Mouse (Mus musculus) E14TG2a.4 (cell line): ENCODE data around the gene Cryl1.
A peak's percentile ranks its signal among the peaks of the same experiment; 100 is the strongest.

ENCODE experiments used
- H3K27me3 ChIP-seq: 2 replicates; pipeline ENCODE4 v1.6.1; 2014; ENCODE audit warnings: low read length, control low read depth; ENCODE audit not compliant: insufficient read depth
- H3K36me3 ChIP-seq: 2 replicates; pipeline ENCODE4 v1.6.1; 2014; ENCODE audit warnings: low read length, control low read depth; ENCODE audit not compliant: insufficient read depth
- H3K4me1 ChIP-seq: replicated peaks from 2 replicates; pipeline ENCODE4 v1.6.1; 2014; ENCODE audit warnings: low read depth, low read length, control low read depth
- H3K4me3 ChIP-seq: replicated peaks from 2 replicates; pipeline ENCODE4 v1.5.1; 2014; ENCODE audit warnings: mild to moderate bottlenecking, low read length
- H3K9me3 ChIP-seq: 2 replicates; pipeline ENCODE4 v1.6.1; 2014; ENCODE audit warnings: low read length, control low read depth
- CTCF ChIP-seq: conservative IDR thresholded peaks from 2 replicates; pipeline ENCODE4 v1.5.1; 2014; ENCODE audit warnings: low read length
- NANOG ChIP-seq: IDR thresholded peaks from 2 replicates; pipeline ENCODE4 v1.6.1; 2014; ENCODE audit warnings: borderline replicate concordance, low read length, mixed read lengths
- POU5F1 ChIP-seq: IDR thresholded peaks from 2 replicates; pipeline ENCODE4 v1.6.1; 2014; ENCODE audit warnings: low read length, borderline replicate concordance

The Cryl1 gene

DNA sequence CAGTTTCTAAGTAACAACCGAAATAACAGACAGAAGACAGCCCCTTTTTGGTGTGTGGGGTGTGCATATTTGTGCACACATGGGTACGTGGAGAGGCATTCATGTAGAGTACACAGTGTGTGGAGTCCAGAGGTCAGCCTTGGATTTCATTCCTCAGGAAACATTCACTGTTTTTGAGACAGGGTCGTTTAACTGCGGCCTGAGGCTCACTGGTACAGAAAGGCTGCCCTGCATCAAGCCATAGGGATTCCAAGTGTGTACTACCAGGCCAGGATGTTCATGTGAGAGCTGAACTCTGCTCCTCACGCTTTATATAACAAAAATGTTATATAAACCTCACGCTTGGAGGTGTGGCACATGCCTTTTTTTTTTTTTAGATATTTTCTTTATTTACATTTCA lies 34.5 kb downstream of the Cryl1 start:
- peaks cover 30% of the 10 kb centered on the region for H3K27me3 ChIP-seq
- no peaks in the 10 kb centered on the region for H3K9me3 ChIP-seq
- peaks cover 11% of the 10 kb centered on the region; the same call in 1 of the 2 replicates for H3K4me1 ChIP-seq
- TF ChIP-seq CTCF, result no peak
- no peak for TF ChIP-seq NANOG
- H3K36me3 ChIP-seq, result no peaks in the 10 kb centered on the region
- no peak overlapping the region for H3K4me3 ChIP-seq

DNA sequence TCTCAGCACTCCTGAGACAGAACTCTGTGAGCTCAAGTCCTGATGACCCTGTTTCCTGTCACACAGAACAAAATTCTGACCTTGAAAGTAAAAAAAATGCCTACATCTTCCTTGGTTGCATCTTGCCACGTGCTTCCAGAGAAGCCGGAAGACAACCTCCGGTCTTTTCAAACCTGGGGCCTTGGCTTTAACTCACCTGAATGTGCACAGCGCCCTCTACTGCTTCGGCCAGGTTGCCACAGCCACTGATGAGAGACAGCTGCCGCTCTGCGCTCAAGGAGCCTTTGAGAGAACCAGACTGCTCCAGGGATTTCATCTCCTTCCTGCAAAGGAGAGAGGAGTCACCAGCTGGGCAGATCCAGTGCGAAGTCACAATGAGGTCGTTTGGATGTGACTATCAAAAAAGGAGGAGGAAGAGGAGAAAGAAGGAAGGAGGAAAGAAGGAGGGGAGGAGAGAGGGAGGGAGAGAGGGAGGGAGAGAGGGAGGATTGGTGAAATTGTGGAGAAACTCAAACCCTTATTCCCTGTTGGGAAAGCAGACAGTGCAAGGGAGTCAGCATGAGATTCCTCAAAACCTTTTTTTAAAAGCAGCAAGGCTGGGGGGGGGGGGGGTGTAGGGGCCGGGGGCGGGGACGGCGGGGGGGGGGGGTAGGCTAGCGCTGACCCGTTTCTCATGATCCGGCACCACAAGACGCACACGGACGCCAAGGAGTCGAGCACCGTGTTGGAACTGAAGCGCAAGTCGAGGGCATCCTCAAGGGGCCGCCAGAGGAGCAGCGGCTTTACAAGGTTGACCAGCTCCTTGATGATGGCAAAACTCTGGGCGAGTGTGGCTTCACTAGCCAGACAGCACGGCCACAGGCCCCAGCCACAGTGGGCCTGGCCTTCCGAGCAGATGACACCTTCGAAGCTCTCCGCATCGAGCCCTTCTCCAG lies 35.3 kb downstream of the Cryl1 start:
- Histone ChIP-seq H3K4me1 (peaks cover 11% of the 10 kb centered on the region; the same call in 1 of the 2 replicates), H3K4me3 (no peak overlapping the region), H3K9me3 (no peaks in the 10 kb centered on the region), H3K36me3 (no peaks in the 10 kb centered on the region), H3K27me3 (peaks cover 30% of the 10 kb centered on the region)
- TF ChIP-seq CTCF (peak; percentile 93), NANOG (no peak)

DNA sequence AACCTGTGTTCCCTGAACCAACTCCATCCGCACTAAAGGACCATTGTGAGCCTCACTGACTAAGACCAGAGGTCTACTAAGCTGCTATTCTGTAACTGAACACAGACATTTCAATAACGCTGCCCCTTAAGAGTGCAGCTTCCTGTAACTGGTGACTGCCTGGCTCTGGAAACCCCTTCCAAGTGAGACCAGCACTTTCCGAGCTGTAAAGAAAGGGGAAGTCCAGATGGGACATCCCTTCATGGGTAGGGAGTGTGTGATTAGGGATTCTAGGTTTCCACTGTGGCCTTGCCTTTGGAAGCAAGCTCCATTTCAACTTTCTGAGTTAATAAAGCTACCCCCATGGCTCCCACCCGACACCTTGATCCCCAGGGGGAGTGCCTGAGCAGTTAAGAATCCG lies 41.3 kb downstream of the Cryl1 start:
- Histone ChIP-seq H3K4me1 (no peaks in the 10 kb centered on the region; the same call in 1 of the 2 replicates), H3K36me3 (no peaks in the 10 kb centered on the region), H3K4me3 (no peak overlapping the region), H3K27me3 (peaks cover 12% of the 10 kb centered on the region), H3K9me3 (no peaks in the 10 kb centered on the region)
- TF ChIP-seq NANOG (no peak), POU5F1 (no peak), CTCF (no peak)

DNA sequence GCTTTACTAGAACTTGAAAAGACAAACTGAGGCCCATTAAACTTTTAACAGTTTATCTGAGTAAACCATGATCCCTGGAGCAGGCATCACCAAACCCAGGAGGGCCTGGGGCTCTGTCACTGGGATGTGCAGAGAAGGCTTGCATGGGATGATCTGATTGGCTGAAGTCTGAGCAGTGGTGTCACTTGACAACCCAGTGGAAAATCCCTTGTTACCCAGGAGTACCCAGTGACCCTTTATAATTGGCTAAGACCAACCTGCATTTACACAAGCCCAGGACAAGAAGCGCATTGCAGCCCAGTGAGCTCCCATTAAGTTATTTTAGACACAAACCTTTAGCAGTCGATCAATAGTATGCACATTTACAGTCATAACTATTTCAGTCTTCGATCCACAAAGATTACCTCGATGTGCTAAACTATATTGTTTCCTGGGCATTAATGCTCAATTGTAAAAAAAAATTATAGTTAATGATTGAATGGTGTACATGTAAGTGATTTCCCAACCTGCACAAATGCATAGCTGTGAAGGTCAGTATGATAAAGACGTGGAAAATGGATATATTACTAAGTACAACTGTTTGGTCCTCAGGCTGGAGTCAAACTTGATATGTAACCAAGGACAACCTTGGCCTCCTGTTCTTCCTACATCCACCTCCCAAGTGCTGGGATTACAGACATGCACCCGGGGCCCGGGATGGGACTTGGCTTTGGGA lies 46.7 kb downstream of the Cryl1 start:
- no peaks in the 10 kb centered on the region for H3K9me3 ChIP-seq
- TF ChIP-seq POU5F1 (no peak), NANOG (no peak), CTCF (no peak)
- H3K4me1 ChIP-seq, result no peaks in the 10 kb centered on the region
- H3K4me3 ChIP-seq, result no peak overlapping the region
- no peaks in the 10 kb centered on the region; the same call in 1 of the 2 replicates for H3K27me3 ChIP-seq
- H3K36me3 ChIP-seq, result no peaks in the 10 kb centered on the region

DNA sequence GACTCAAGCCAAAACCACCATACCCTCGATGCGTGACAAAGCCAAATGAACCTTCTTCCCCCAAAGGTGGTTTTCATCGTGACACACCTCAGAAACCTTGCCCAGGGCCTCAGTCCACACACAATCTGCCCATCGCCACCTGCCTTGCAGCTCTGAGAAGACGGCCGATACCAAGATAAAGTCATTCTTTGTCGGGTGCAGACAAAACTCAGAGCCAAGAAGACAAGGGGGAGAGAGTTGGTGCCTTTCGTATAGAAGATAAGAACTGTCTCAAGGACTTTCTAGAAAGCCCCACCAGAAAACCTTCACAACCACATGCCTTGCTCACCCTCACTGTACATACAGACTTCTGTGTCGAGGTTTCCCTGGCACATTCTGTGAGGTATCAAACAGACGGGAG lies 48.4 kb downstream of the Cryl1 start:
- no peak overlapping the region for H3K4me3 ChIP-seq
- H3K9me3 ChIP-seq, result no peaks in the 10 kb centered on the region
- no peaks in the 10 kb centered on the region; the same call in 1 of the 2 replicates for H3K4me1 ChIP-seq
- H3K27me3 ChIP-seq, result no peaks in the 10 kb centered on the region; the same call in 1 of the 2 replicates
- TF ChIP-seq POU5F1, result no peak
- TF ChIP-seq NANOG, result no peak
- TF ChIP-seq CTCF, result no peak
- no peaks in the 10 kb centered on the region for H3K36me3 ChIP-seq

DNA sequence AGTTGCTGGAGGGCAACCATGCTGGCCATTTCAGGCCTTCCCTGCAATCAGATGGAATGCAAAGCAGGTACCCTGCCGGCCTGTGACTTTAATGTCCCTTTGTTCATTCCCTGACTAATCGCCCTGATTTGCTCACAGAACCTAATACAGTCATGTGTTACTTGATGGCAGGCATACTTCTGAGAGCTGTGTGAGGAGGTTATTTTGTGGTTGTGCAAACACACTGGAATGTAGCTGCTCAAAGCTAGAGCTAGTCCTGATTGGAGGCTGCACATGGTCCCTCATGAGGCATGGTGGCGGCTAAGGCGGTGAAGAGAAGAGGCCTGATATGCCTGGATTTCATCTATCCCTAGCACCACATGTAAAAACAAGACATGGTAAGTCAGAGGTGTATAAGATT lies 50.2 kb downstream of the Cryl1 start:
- H3K9me3 ChIP-seq, result no peaks in the 10 kb centered on the region
- no peaks in the 10 kb centered on the region for H3K36me3 ChIP-seq
- peaks cover 12% of the 10 kb centered on the region; the same call in 1 of the 2 replicates for H3K4me1 ChIP-seq
- no peak overlapping the region for H3K4me3 ChIP-seq
- TF ChIP-seq NANOG (no peak), POU5F1 (no peak), CTCF (no peak)
- H3K27me3 ChIP-seq, result no peaks in the 10 kb centered on the region; the same call in 1 of the 2 replicates

DNA sequence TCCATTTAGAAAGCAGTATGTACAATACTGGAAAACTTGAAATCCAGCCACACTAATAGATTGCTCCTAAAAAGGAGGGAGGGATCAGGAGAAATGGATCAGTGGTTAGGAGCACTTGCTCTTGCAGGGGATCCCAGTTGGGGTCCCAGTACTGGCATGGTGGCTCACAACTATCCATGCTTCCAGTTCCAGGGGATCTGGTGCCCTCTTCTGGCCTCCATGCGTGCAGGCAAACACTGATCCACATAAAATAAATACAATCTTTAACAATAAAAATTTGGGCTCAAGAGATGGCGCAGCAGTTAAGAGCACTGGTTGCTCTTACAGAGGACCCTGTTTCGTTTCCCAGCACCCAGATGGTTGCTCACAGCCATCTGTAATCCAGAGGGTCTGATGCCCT lies 52.2 kb downstream of the Cryl1 start:
- Histone ChIP-seq H3K4me3 (no peak overlapping the region), H3K27me3 (no peaks in the 10 kb centered on the region; the same call in 1 of the 2 replicates), H3K9me3 (no peaks in the 10 kb centered on the region), H3K36me3 (no peaks in the 10 kb centered on the region), H3K4me1 (peaks cover 21% of the 10 kb centered on the region)
- no peak for TF ChIP-seq NANOG
- no peak for TF ChIP-seq POU5F1
- TF ChIP-seq CTCF, result no peak; the same call in 1 of the 2 replicates

DNA sequence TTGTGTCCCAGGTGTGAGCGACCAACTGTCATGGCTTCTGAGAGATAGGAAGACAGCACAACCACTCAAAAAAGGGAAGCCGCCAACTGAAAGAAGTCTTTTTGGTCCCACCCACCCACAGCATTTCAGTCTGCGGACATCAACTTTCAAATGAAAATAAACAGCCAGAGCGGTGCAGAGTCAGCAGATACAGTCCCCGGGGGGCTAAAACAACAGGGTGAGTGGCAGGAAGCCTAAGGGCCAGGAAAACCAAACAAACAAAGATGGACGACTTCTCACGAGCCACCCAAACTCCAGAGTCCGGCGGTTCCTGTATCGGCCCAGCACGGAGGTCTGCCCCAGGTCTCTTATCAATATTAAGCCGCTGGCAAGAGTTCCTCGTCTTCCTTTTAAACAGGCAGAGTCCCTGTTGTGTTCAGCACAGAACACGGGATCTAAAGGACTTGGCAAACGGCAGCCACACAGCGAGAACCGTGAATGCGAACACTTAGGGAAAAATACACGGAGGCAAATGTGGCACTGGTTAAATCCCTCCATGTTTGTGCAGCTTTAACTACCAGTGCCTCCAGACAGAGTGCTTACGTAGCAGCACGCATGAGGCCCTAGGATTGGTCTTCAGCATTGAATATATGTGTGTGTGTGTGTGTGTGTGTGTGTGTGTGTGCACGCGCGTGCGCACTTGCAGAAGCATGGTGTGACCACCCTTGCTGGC lies 53.4 kb downstream of the Cryl1 start:
- Histone ChIP-seq H3K27me3 (no peaks in the 10 kb centered on the region; the same call in 1 of the 2 replicates), H3K9me3 (no peaks in the 10 kb centered on the region), H3K36me3 (no peaks in the 10 kb centered on the region), H3K4me3 (peak overlapping the region; percentile 70), H3K4me1 (peaks cover 21% of the 10 kb centered on the region)
- no peak for TF ChIP-seq POU5F1
- TF ChIP-seq CTCF, result no peak
